Mouse (Mus musculus): Measurements from ENCODE around the gene Trp53tg5. TPM values are rescaled to one million over a fixed set of nuclear protein-coding genes. Genes with fewer than 3 reads are reported as not detected.

Gene Trp53tg5
- polyA plus RNA-seq, 1 experiment from 2014 or later = not detected

DNA sequence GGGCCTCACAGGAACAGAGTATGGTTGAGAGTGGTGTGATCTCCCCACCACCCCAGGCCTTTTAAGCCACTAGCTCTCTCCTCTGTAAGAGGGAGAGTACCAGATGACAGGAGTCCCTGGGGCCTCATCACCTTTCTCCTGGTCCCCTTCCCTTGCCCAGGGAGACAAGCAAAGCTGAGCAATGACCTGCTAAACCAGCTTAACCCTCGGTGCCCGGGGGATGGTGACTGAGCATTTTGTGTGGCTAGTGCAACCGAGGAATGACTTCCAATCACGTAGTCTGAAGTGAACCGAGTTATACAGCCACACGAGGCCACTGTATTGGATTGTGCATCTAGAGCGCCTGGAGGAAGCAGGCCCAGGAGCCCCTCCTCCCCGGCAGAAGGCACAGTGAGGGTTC is 49.1 kb downstream of the Trp53tg5 start:
- no peaks in the 10 kb centered on the region for H3K27me3 ChIP-seq (ENCODE audit: insufficient read depth, low read length)
- H3K9me3 ChIP-seq (ENCODE audit: low read depth, low read length) = no peaks in the 10 kb centered on the region
- H3K36me3 ChIP-seq (ENCODE audit: insufficient read depth) = peaks cover 51% of the 10 kb centered on the region
- ATAC-seq (ENCODE audit: insufficient read depth) (no peak), DNase-seq (no peak)
- no peak overlapping the region for H3K4me3 ChIP-seq (ENCODE audit: low read depth, low read length)
- WGBS = 82% methylated on average over 8 of the region's 8 CpGs
- H3K9ac ChIP-seq = no peak overlapping the region
- no peaks in the 10 kb centered on the region for H3K4me1 ChIP-seq (ENCODE audit: insufficient read depth)
- TF ChIP-seq CTCF (IDR thresholded peaks at IDR 0.05; ENCODE audit: low read depth) = no peak
- H3K27ac ChIP-seq (ENCODE audit: low read depth) = no peak overlapping the region
- H3K4me2 ChIP-seq = no peak overlapping the region

DNA sequence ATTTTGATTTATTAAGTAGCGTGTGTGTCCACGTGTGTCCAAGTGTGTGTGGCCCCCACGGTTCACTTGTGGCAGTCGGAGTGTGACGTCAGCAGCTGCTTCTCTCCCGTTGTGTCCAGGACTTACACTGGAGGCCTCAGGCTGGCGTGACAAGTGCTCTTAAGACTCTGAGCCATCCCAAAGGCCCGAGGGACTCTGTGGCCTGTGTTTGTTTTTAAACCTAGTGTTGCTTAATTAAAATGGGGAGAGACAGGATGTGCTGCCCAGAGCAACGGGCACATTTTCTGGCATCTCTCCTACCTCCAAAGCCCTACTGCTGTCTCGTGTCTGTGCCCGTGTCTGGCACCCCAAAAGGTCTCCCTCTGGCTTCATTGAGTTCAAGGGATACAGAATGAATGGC is 50.1 kb downstream of the Trp53tg5 start:
- Histone ChIP-seq H3K27me3 (ENCODE audit: insufficient read depth, low read length) (no peaks in the 10 kb centered on the region), H3K36me3 (ENCODE audit: insufficient read depth) (peaks cover 41% of the 10 kb centered on the region), H3K4me1 (ENCODE audit: insufficient read depth) (no peaks in the 10 kb centered on the region), H3K4me2 (no peak overlapping the region), H3K9me3 (ENCODE audit: low read depth, low read length) (no peaks in the 10 kb centered on the region), H3K9ac (no peak overlapping the region), H3K4me3 (ENCODE audit: low read depth, low read length) (no peak overlapping the region), H3K27ac (ENCODE audit: low read depth) (no peak overlapping the region)
- DNase-seq (no peak), ATAC-seq (ENCODE audit: insufficient read depth) (no peak)
- WGBS = 77% methylated on average over 11 of the region's 11 CpGs
- no peak for TF ChIP-seq CTCF (IDR thresholded peaks at IDR 0.05; ENCODE audit: low read depth)

DNA sequence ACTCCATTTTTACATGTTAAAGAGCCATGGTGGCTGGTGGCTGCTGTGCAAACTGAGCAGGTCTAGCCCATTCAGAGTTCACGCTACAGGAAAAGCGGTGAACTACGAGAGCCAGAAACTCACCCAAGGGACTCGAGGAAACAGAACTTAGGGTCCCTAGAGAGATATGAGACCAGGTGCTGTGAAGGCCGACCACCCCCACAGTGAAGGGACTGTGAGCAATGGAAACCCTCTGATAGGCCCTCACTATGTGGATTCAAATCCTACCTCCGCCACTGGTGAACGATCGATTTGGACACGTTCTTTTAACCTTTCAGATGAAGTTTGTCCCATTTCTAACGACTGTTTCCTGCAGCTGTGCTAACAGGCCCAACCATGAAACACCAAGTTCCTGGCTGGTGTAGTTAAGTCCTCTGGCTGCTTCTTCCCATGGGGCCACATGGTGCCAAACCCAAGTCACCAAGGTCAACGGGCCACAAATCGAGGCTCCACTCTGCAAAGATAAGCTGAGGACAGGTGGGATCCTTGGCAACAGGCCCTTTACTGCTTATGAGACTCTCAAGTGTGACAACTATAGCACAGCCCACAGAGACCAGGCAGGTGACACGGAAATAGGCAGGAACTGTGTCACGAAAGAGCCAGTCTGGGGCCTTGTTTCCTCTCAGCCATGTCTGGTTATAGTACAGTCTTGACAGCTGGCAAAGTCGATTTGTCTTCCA is 50.7 kb downstream of the Trp53tg5 start:
- no peak for ATAC-seq (ENCODE audit: insufficient read depth)
- no peak overlapping the region for H3K4me2 ChIP-seq
- DNase-seq = no peak
- H3K4me1 ChIP-seq (ENCODE audit: insufficient read depth) = no peaks in the 10 kb centered on the region
- H3K4me3 ChIP-seq (ENCODE audit: low read depth, low read length) = no peak overlapping the region
- H3K27ac ChIP-seq (ENCODE audit: low read depth) = no peak overlapping the region
- H3K27me3 ChIP-seq (ENCODE audit: insufficient read depth, low read length) = no peaks in the 10 kb centered on the region
- H3K36me3 ChIP-seq (ENCODE audit: insufficient read depth) = peaks cover 35% of the 10 kb centered on the region
- TF ChIP-seq CTCF (IDR thresholded peaks at IDR 0.05; ENCODE audit: low read depth) = no peak
- H3K9me3 ChIP-seq (ENCODE audit: low read depth, low read length) = no peaks in the 10 kb centered on the region
- H3K9ac ChIP-seq = no peak overlapping the region
- 83% methylated on average over 15 of the region's 15 CpGs for WGBS

DNA sequence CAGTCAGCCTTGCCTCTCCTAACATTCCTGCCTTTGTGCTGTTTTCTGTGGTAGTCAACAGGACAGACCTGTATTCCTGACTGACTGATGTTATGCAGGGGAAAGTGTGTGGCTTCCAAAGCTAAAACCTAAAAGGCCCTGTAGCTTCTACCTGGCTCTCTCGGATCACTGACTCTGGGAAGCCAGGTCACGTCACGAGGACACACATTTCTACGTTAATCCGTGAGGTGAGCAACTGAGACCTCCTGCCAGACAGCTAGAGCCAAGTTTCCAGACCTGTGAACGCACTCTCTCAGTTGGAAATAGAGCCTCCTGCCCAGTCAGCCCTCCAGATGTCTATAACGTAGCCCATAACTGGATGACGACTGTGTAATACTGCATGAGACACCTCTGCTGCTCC is 51.5 kb downstream of the Trp53tg5 start:
- no peak for TF ChIP-seq CTCF (IDR thresholded peaks at IDR 0.05; ENCODE audit: low read depth)
- no peak overlapping the region for H3K27ac ChIP-seq (ENCODE audit: low read depth)

DNA sequence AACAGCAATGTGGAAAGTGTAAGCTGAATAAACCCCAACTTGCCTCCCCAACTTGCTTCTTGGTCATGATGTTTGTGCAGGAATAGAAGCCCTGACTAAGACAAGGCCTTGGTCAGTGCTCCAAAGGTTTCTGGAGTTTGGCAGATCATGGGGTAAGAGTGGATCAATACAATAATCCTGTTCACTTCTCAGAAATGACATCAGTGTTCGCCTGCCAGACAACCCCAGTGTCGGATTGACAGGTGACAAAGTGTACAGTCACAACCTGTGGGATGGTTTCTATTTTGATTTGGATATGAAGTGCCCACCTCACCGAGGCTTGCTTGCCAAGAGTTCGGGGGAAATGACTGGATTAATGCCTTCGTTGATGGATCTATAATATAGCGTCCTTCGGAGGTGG is 52.2 kb downstream of the Trp53tg5 start:
- Histone ChIP-seq H3K4me2 (no peak overlapping the region), H3K27ac (ENCODE audit: low read depth) (no peak overlapping the region), H3K4me1 (ENCODE audit: insufficient read depth) (no peaks in the 10 kb centered on the region), H3K27me3 (ENCODE audit: insufficient read depth, low read length) (no peaks in the 10 kb centered on the region), H3K9me3 (ENCODE audit: low read depth, low read length) (no peaks in the 10 kb centered on the region), H3K9ac (no peak overlapping the region), H3K4me3 (ENCODE audit: low read depth, low read length) (no peak overlapping the region), H3K36me3 (ENCODE audit: insufficient read depth) (peaks cover 26% of the 10 kb centered on the region)
- ATAC-seq (ENCODE audit: insufficient read depth) = no peak
- WGBS = 83% methylated on average over 7 of the region's 7 CpGs
- DNase-seq = no peak
- TF ChIP-seq CTCF (IDR thresholded peaks at IDR 0.05; ENCODE audit: low read depth) = no peak

More for the DNA sequence above, 51.5 kb downstream of the Trp53tg5 start:
- DNase-seq = no peak
- Histone ChIP-seq H3K9ac (no peak overlapping the region), H3K27me3 (ENCODE audit: insufficient read depth, low read length) (no peaks in the 10 kb centered on the region), H3K4me3 (ENCODE audit: low read depth, low read length) (no peak overlapping the region), H3K36me3 (ENCODE audit: insufficient read depth) (peaks cover 28% of the 10 kb centered on the region), H3K9me3 (ENCODE audit: low read depth, low read length) (no peaks in the 10 kb centered on the region), H3K4me2 (no peak overlapping the region), H3K4me1 (ENCODE audit: insufficient read depth) (no peaks in the 10 kb centered on the region)
- 87% methylated on average over 8 of the region's 8 CpGs for WGBS
- ATAC-seq (ENCODE audit: insufficient read depth) = no peak

Other genes with a start within 250 kb of the Trp53tg5 start
- gene Svs2, start 235.3 kb downstream of the Trp53tg5 start, polyA plus RNA-seq (2014; fragmentation: Nextera tagmentation; extraction: Ambion mirVana) = not detected in 2 replicates
- not detected in 2 replicates for gene Svs3b, start 217.1 kb downstream of the Trp53tg5 start, polyA plus RNA-seq (2014; fragmentation: Nextera tagmentation; extraction: Ambion mirVana)
- not detected in 2 replicates for gene Svs4, start 195.3 kb downstream of the Trp53tg5 start, polyA plus RNA-seq (2014; fragmentation: Nextera tagmentation; extraction: Ambion mirVana)
- gene Svs3a, start 184.5 kb downstream of the Trp53tg5 start, polyA plus RNA-seq (2014; fragmentation: Nextera tagmentation; extraction: Ambion mirVana) = not detected in 2 replicates
- not detected in 2 replicates for gene Svs6, start 157.0 kb downstream of the Trp53tg5 start, polyA plus RNA-seq (2014; fragmentation: Nextera tagmentation; extraction: Ambion mirVana)
- not detected in 2 replicates for gene Svs5, start 141.0 kb downstream of the Trp53tg5 start, polyA plus RNA-seq (2014; fragmentation: Nextera tagmentation; extraction: Ambion mirVana)
- 0.73 and 0.86 TPM in 2 replicates for gene Slpi, start 84.6 kb downstream of the Trp53tg5 start, polyA plus RNA-seq (2014; fragmentation: Nextera tagmentation; extraction: Ambion mirVana)
- gene Rbpjl, start 70.6 kb downstream of the Trp53tg5 start, polyA plus RNA-seq (2014; fragmentation: Nextera tagmentation; extraction: Ambion mirVana) = 4.9 and 5.1 TPM in 2 replicates
- 5.5 and 6.7 TPM in 2 replicates for gene Matn4, start 68.6 kb downstream of the Trp53tg5 start, polyA plus RNA-seq (2014; fragmentation: Nextera tagmentation; extraction: Ambion mirVana)
- gene Sdc4, start 29.8 kb downstream of the Trp53tg5 start, polyA plus RNA-seq (2014; fragmentation: Nextera tagmentation; extraction: Ambion mirVana) = 101 and 103 TPM in 2 replicates
- gene Sys1, start 16.8 kb downstream of the Trp53tg5 start, polyA plus RNA-seq (2014; fragmentation: Nextera tagmentation; extraction: Ambion mirVana) = 65.6 and 68.7 TPM in 2 replicates
- 14.4 and 14.9 TPM in 2 replicates for gene Gm20458, start 12.8 kb downstream of the Trp53tg5 start, polyA plus RNA-seq (2014; fragmentation: Nextera tagmentation; extraction: Ambion mirVana)
- 4.4 and 5.3 TPM in 2 replicates for gene Dbndd2, start 12.4 kb upstream of the Trp53tg5 start, polyA plus RNA-seq (2014; fragmentation: Nextera tagmentation; extraction: Ambion mirVana)
- gene Pigt, start 23.8 kb upstream of the Trp53tg5 start, polyA plus RNA-seq (2014; fragmentation: Nextera tagmentation; extraction: Ambion mirVana) = 70.1 and 71.0 TPM in 2 replicates
- 280 and 282 TPM in 2 replicates for gene Wfdc2, start 88.7 kb upstream of the Trp53tg5 start, polyA plus RNA-seq (2014; fragmentation: Nextera tagmentation; extraction: Ambion mirVana)
- not detected in 2 replicates for gene Spint3, start 99.7 kb upstream of the Trp53tg5 start, polyA plus RNA-seq (2014; fragmentation: Nextera tagmentation; extraction: Ambion mirVana)
- 0.65 and 0.95 TPM in 2 replicates for gene Wfdc6a, start 111.7 kb upstream of the Trp53tg5 start, polyA plus RNA-seq (2014; fragmentation: Nextera tagmentation; extraction: Ambion mirVana)
- not detected in 2 replicates for gene Eppin, start 119.9 kb upstream of the Trp53tg5 start, polyA plus RNA-seq (2014; fragmentation: Nextera tagmentation; extraction: Ambion mirVana)
- not detected in 2 replicates for gene Wfdc6b, start 139.8 kb upstream of the Trp53tg5 start, polyA plus RNA-seq (2014; fragmentation: Nextera tagmentation; extraction: Ambion mirVana)
- gene Wfdc8, start 139.9 kb upstream of the Trp53tg5 start, polyA plus RNA-seq (2014; fragmentation: Nextera tagmentation; extraction: Ambion mirVana) = not detected in 2 replicates
- gene Wfdc16, start 165.1 kb upstream of the Trp53tg5 start, polyA plus RNA-seq (2014; fragmentation: Nextera tagmentation; extraction: Ambion mirVana) = not detected in 2 replicates
- gene Wfdc10, start 182.3 kb upstream of the Trp53tg5 start, polyA plus RNA-seq (2014; fragmentation: Nextera tagmentation; extraction: Ambion mirVana) = not detected in 2 replicates
- not detected in 2 replicates for gene Wfdc9, start 182.9 kb upstream of the Trp53tg5 start, polyA plus RNA-seq (2014; fragmentation: Nextera tagmentation; extraction: Ambion mirVana)
- not detected in 2 replicates for gene Wfdc11, start 200.4 kb upstream of the Trp53tg5 start, polyA plus RNA-seq (2014; fragmentation: Nextera tagmentation; extraction: Ambion mirVana)
- gene Wfdc13, start 211.4 kb upstream of the Trp53tg5 start, polyA plus RNA-seq (2014; fragmentation: Nextera tagmentation; extraction: Ambion mirVana) = not detected in 2 replicates
- not detected in 2 replicates for gene Spint4, start 224.8 kb upstream of the Trp53tg5 start, polyA plus RNA-seq (2014; fragmentation: Nextera tagmentation; extraction: Ambion mirVana)
- not detected in 2 replicates for gene Spint5, start 241.6 kb upstream of the Trp53tg5 start, polyA plus RNA-seq (2014; fragmentation: Nextera tagmentation; extraction: Ambion mirVana)